Mouse (Mus musculus) A20 (cell line): Measurements from ENCODE around the gene Sgms1.
"Not testable (repeated sequence)": the region's sequence is repeated elsewhere in the genome, so short reads cannot be mapped to it uniquely, and the experiment has no call there.

Experiments used
- DNase-seq: peaks from one replicate; pipeline ENCODE4 v3.0.0-alpha.2; 2011; ENCODE audit warnings: low read depth, low spot score

Gene Sgms1

DNA sequence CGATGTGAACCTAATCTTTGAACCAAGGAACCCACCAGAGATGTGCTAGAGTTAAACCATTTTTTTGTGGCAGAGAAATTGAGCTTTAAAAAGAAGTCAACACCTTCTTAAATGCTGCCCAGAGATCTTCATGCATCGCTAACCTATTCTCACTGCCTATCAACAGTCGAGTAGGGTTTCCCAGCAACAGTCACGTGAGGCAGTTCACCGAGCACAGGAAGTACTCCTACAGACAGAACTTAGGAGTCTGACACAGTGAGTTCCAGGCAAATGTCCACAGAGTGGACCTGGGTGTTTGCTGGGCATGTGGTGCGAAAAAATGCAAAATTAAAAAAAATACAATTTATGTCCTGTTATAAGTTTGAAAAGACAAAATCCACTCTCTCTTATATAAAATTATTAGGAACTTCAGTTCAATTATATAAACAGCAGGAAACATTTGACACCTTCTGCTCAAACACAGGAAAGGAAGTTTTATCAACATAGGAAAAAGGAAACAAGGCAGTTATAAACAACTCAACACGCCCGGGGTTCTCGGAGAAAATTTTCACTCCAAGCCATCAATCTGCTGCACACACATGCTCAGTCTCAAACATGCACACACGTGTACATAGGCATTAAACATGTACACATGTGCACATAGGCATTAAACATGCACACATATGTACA, 64.3 kb downstream of the Sgms1 start:
- peak; percentile 10 for DNase-seq

- DNase-seq, result no peak
These were observed 65.0 kb downstream of the Sgms1 start for GRCm38 (mm10) chr19:32324550-32324949.

- DNase-seq, result no peak
These were observed 66.4 kb downstream of the Sgms1 start for GRCm38 (mm10) chr19:32323070-32323469.

- DNase-seq, result no peak
These were observed 67.0 kb downstream of the Sgms1 start for GRCm38 (mm10) chr19:32322429-32323035.

DNA sequence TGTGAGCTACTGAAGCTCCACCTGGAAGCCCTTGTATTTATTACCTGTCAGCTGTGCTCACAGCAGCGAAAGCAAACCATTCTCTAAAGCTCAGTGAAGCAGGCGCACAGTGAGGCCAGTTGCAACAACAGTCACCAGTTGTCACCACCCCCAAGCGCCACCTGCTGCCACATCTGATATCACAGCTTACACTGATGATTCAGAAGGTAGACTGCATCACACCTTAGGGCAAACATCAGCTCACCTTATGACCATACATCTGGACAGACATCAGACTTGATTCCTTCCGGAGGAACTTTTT, 69.2 kb downstream of the Sgms1 start:
- DNase-seq, result peak; percentile 67

DNA sequence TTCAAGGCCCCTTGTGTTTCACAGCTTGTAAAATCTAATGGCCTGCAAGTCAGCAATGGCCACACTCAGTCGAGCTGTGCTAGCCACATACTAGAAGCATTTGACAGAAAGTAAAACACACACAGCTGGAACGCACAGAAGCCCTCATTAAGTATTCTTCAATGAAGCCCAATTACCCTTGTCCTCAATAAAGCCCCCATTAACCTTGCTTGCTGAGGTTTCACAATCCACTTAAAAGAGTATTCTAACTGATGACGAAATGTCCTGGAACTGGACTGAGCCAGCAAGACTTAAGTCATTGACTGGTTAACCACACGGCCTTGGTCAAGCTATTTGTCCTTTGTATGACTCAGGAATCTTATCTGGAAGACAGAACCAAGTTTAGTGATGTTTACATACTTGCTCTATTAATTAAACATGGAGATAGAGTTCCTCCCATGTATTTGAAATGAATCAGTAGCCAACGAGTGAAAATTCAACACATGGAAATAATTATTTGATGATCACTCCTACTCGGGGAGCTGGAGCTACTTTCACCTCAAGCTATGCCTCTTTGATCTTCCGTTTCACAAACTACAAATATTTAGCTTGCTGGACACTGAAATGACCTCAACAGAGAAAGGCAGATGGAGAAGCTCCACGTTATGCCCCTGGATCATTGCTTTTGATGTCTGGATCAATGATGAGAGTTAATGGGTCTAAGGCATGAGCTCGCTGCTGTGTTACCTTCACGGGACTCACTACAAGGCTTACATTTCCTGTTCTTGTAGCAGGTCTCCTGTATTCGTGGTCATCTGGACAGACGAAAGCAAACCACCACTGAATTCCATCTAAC, 69.8 kb downstream of the Sgms1 start:
- no peak for DNase-seq

DNA sequence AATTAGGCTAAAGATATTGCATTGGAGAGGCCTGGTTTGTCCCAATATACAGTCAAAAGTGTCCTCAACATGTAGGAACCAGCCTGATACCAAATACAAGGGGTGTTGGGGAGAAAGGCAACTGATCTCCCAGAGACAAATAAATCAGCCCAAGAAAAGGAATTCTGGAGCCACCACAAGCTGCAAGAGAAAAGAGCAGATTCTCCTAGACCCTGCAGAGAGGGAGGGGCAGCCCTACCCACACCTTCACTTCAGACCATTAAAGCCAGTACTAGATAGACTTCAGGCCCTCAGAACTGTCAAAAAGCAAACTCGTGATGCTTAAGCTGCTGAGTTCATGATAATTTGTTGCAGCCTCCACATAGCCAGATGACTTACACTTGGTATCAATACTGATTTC, 70.5 kb downstream of the Sgms1 start:
- no peak for DNase-seq

- DNase-seq, result not testable (repeated sequence)
These were observed 72.2 kb downstream of the Sgms1 start for GRCm38 (mm10) chr19:32317347-32317746.

GRCm38 (mm10) chr19:32313304-32313703, 76.2 kb downstream of the Sgms1 start:
- DNase-seq, result no peak

- DNase-seq, result no peak
These were observed 77.8 kb downstream of the Sgms1 start for GRCm38 (mm10) chr19:32311762-32312161.

- no peak for DNase-seq
These were observed 78.5 kb downstream of the Sgms1 start for GRCm38 (mm10) chr19:32311063-32311462.

GRCm38 (mm10) chr19:32310483-32310882, 79.0 kb downstream of the Sgms1 start:
- peak; percentile 44 for DNase-seq

DNA sequence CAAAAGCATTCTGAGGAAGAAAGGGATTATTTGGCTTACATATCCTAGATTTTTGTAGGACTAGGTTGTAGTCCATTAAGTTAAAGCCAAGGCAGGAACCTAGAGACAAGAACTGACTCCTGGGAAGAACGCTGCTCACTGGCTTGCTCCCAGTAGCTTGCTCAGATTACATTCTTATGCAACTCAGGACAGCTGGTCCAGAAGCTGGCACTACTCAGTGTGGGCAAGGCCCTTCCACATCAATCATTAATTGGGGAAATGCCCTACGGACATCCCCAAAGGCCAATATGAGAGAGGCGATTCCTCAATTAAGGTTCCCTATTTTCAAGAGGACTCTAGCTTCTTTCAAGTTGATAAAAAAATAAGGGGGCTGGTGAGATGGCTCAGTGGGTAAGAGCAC, 80.2 kb downstream of the Sgms1 start:
- DNase-seq, result peak; percentile 15

GRCm38 (mm10) chr19:32308311-32308710, 81.2 kb downstream of the Sgms1 start:
- no peak for DNase-seq

GRCm38 (mm10) chr19:32304898-32305297, 84.6 kb downstream of the Sgms1 start:
- no peak for DNase-seq

DNA sequence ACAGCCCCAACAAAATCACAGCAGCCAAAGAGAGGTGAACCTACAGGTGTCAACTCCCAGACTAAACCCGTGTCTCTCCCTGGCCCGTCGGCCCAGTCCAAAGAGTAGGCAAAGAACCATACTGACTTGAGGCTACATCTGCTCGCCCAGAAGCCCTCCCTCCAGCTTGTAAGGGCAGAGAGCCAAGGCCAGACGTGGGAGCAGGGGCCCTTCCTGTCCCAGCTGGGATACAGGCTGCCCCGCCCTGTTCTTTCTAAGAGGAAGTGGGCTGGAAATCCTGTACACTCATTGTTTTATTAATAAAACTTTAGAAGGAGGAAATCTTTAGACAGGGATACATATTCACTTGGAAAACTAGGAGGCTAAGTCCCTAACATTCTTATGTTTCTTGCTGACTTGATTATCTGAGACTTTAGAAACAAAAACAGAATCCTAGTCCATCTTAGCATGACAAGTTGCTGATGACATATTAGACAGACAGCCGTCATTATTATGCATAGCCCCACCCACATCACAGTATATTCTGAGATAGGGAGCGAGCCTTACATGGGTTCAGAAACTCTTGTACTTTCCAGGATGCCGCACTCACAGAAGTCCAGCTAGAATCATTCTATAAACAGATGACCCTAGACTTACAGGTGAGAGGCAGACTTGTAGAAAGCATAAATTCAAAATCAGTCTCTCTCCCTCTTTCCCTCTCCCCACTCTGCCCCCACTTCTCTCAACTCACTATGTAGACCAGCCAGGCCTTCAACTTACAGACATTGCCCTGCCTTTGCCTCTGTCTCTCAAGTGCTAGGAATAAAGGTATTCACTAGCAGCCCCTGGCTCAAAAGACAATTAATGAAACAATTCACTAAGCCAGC, 85.3 kb downstream of the Sgms1 start:
- no peak for DNase-seq

DNA sequence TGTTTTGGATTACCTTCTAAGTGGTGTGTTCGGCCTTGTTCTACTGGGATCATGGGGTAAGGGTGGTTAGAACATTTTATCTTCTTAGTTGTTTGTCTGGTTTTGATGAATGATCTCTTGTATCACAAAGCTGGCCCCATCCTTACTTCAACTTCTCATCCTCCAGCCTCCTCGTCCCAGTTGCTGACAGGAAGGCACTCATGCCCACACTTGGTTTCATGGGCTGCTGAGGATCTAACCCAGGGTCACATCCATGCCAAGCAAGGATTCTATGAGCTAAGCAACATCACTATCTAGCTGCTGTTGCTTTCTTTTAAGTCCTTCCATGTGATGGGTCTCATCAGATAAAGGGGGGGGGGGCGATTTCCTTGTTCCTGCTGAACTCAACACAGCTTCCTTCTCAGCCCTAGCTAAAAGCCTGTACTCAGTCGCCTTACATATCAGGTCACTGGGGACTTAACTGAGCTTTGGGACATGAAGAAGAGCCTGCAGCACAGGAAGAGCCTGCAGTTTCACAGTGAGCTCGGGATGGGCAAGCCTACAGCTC, 86.6 kb downstream of the Sgms1 start:
- no peak for DNase-seq

DNA sequence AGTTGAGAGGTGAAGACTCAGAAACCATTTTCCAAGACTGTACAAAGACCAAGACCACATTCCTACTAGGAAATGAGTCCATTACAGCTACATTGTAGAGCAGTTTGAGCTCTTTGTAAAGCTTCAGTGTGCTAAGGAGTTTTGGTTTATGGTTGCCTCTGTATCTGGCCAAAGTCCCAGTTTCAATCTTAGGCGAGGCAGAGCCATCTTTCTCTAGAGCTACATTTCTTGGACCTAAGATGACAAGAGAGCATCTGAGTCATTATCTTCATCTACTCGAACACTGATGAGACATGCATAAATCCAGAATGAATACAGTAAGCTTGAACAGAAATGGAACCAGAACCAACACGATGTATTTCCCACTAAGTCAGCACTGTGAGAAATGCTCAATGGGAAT, 87.9 kb downstream of the Sgms1 start:
- DNase-seq, result no peak

DNA sequence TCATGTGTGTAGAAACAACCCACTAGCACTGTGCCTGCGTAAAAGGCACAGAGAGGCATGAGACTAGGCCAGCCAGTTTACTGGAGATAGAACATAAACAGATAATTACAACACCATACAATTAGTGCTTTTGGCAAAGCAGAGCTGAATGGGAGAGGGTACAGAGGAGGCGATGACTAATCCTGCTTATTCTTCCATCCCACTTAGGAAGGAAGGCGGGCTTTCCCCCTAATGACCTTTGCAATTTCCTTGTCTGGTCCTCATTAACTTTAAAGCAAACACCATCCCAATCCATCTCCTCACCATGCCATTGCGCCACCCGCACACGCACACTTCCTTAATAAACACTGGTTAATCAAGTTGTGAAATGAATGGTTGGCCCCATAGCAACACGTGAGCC, 91.3 kb downstream of the Sgms1 start:
- DNase-seq, result no peak

GRCm38 (mm10) chr19:32296863-32297262, 92.7 kb downstream of the Sgms1 start:
- no peak for DNase-seq

GRCm38 (mm10) chr19:32295581-32295980, 93.9 kb downstream of the Sgms1 start:
- DNase-seq, result no peak
